In the genomic region with DNA sequence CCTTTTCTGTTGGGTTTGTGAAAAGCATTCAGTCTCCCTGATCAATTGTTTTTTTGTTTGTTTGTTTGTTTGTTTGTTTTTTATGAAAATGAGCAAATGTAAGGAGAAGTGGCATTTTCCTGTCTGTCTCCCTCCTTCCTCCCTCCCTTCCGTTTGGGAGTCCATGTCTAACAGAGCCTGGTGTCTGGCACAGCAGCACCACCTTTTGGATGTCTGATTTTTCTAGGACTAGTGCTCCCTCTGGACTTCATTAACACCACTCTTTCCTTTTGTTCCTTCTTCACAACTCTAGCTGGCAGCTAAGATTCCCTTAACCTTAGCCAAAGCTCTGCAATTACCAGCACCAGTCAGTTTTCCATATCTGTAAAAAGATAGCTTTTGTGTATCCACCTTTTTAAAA, we compare ENCODE assay signal across 9 mouse cellular contexts.
DNase-seq lines count a peak whose midpoint lies in the region; ATAC-seq and TF ChIP-seq lines count a peak whose summit lies in the region.
"Had no signal": no experiment of that assay in that cellular context is flagged by ENCODE, and none has a peak within 500 bp of the region (broad histone marks: within the 10 kb centered on the region; RNA-seq: fewer than 3 reads in every experiment).

No protein-coding gene starts in this region.

- TF ChIP-seq CTCF in liver, adult 2 months (IDR thresholded peaks at IDR 0.05; ENCODE audit: low read depth, low read length) = peak; percentile 44
- peak; percentile 15 for TF ChIP-seq CTCF in ES-Bruce4 (IDR thresholded peaks at IDR 0.05; ENCODE audit: low read depth, low read length)

- H3K27me3 ChIP-seq in heart, embryonic 10.5 days (ENCODE audit: insufficient read depth, poor library complexity, severe bottlenecking) = no peaks in the 10 kb centered on the region
- H3K27me3 ChIP-seq in liver, adult 2 months (ENCODE audit: control insufficient read depth, insufficient read depth, low read length) = no peaks in the 10 kb centered on the region
- no peaks in the 10 kb centered on the region for H3K27me3 ChIP-seq in liver, embryonic 12.5 days (replicated peaks)
- no peaks in the 10 kb centered on the region for H3K27me3 ChIP-seq in ES-Bruce4 (ENCODE audit: control insufficient read depth, insufficient read depth, low read length, poor library complexity, severe bottlenecking)
- H3K27me3 ChIP-seq: lung, embryonic 15.5 days had no signal

- no peaks in the 10 kb centered on the region for H3K9me3 ChIP-seq in heart, embryonic 10.5 days
- no peaks in the 10 kb centered on the region for H3K9me3 ChIP-seq in liver, embryonic 12.5 days (replicated peaks)
- H3K9me3 ChIP-seq in ES-Bruce4 (replicated peaks; ENCODE audit: control insufficient read depth, insufficient read depth, low read length, poor library complexity, severe bottlenecking) = no peaks in the 10 kb centered on the region
- H3K9me3 ChIP-seq: lung, embryonic 15.5 days had no signal

- H3K27ac ChIP-seq in heart, embryonic 10.5 days = no peak overlapping the region
- no peak overlapping the region for H3K27ac ChIP-seq in liver, adult 2 months (replicated peaks; ENCODE audit: insufficient read depth, low read depth, low read length)
- no peak overlapping the region for H3K27ac ChIP-seq in liver, embryonic 12.5 days
- H3K27ac ChIP-seq in ES-Bruce4 (ENCODE audit: insufficient read depth, low read length) = no peak overlapping the region
- H3K27ac ChIP-seq: lung, embryonic 15.5 days had no signal

- no peaks in the 10 kb centered on the region for H3K4me1 ChIP-seq in heart, embryonic 10.5 days
- no peaks in the 10 kb centered on the region; the same call in 1 of the 2 replicates for H3K4me1 ChIP-seq in liver, adult 2 months (ENCODE audit: control insufficient read depth, insufficient read depth, low read length)
- H3K4me1 ChIP-seq in liver, embryonic 12.5 days = no peaks in the 10 kb centered on the region
- H3K4me1 ChIP-seq in ES-Bruce4 (ENCODE audit: control insufficient read depth, insufficient read depth, low read length) = no peaks in the 10 kb centered on the region
- H3K4me1 ChIP-seq: lung, embryonic 15.5 days had no signal

- H3K4me2 ChIP-seq in liver, embryonic 12.5 days = no peak overlapping the region
- H3K4me2 ChIP-seq: lung, embryonic 15.5 days had no signal

- TF ChIP-seq POLR2A in liver, adult 2 months (IDR thresholded peaks at IDR 0.05; ENCODE audit: extremely low read depth, insufficient read depth, low read length) = no peak
- TF ChIP-seq POLR2A in ES-Bruce4 (IDR thresholded peaks at IDR 0.05; ENCODE audit: insufficient read depth, low read length) = no peak

- no peak for TF ChIP-seq EP300 in ES-Bruce4 (IDR thresholded peaks at IDR 0.05; ENCODE audit: insufficient read depth, low read depth, low read length)

- ATAC-seq in liver, embryonic 12.5 days = no peak

- WGBS in heart, embryonic 10.5 days = 21% methylated on average over 1 of the region's 1 CpGs
- 21% methylated on average over 1 of the region's 1 CpGs for WGBS in liver, adult 2 months
- WGBS in liver, embryonic 12.5 days (ENCODE audit: insufficient replicate concordance) = 6% methylated on average over 1 of the region's 1 CpGs

- no peak overlapping the region for H3K9ac ChIP-seq in liver, adult 2 months (ENCODE audit: low read depth, low read length)
- no peak overlapping the region for H3K9ac ChIP-seq in liver, embryonic 12.5 days
- H3K9ac ChIP-seq in ES-Bruce4 (ENCODE audit: low read depth, poor library complexity, severe bottlenecking) = no peak overlapping the region
- H3K9ac ChIP-seq: lung, embryonic 15.5 days had no signal

- H3K79me2 ChIP-seq in liver, adult 2 months (ENCODE audit: control insufficient read depth, insufficient read depth, low read length) = no peaks in the 10 kb centered on the region

- H3K36me3 ChIP-seq in heart, embryonic 10.5 days = no peaks in the 10 kb centered on the region
- no peaks in the 10 kb centered on the region for H3K36me3 ChIP-seq in liver, adult 2 months (ENCODE audit: control insufficient read depth, insufficient read depth, low read length)
- no peaks in the 10 kb centered on the region for H3K36me3 ChIP-seq in liver, embryonic 12.5 days
- no peaks in the 10 kb centered on the region for H3K36me3 ChIP-seq in ES-Bruce4 (ENCODE audit: control insufficient read depth, insufficient read depth, low read length, poor library complexity, severe bottlenecking)
- H3K36me3 ChIP-seq: lung, embryonic 15.5 days had no signal

- H3K4me3 ChIP-seq in heart, embryonic 10.5 days = no peak overlapping the region
- H3K4me3 ChIP-seq in liver, adult 2 months (ENCODE audit: insufficient read depth, low read depth, low read length) = no peak overlapping the region
- H3K4me3 ChIP-seq in liver, embryonic 12.5 days = no peak overlapping the region
- no peak overlapping the region for H3K4me3 ChIP-seq in ES-Bruce4 (ENCODE audit: low read depth, low read length)
- H3K4me3 ChIP-seq: lung, embryonic 15.5 days had no signal

- DNase-seq in heart, adult 18-20 months = peak; percentile 34 to 46
- DNase-seq in heart, embryonic 10.5 days (ENCODE audit: low spot score) = no peak
- peak; percentile 25 for DNase-seq in liver, adult 2 months (ENCODE audit: extremely low read depth, low read depth, low spot score)
- DNase-seq in brain, embryonic 18.5 days (ENCODE audit: low read depth, low spot score) = peak; percentile 4
- DNase-seq in thymus, postnatal 25 days = no peak
- DNase-seq in T-cell, adult 2 months (ENCODE audit: low spot score) = no peak

Comparison
In these comparisons a context has a peak if more than half of its experiments do, and no peak if none do; other contexts are left out.
1. DNase-seq: peak in heart, adult 18-20 months (2 of 2), liver, adult 2 months (single experiment) and brain, embryonic 18.5 days (single experiment); none in heart, embryonic 10.5 days (single experiment), thymus, postnatal 25 days (single experiment) and T-cell, adult 2 months (single experiment).